Mouse (Mus musculus): ENCODE data around the gene Tcf19.
"Not testable (repeated sequence)": the region's sequence is repeated elsewhere in the genome, so short reads cannot be mapped to it uniquely, and the experiment has no call there.

Tcf19 gene

GRCm38 (mm10) chr17:35484066-35484465, 32.6 kb downstream of the Tcf19 start:
- DNase-seq (ENCODE audit: low spot score): peak; percentile 60

GRCm38 (mm10) chr17:35469842-35470751, 46.5 kb downstream of the Tcf19 start, which contains the start of gene H2-Q10:
H2-Q10 (plus strand) TSS chr17:35470089.
- no peak for DNase-seq (ENCODE audit: low spot score)

- not testable (repeated sequence) for DNase-seq (ENCODE audit: low spot score)
Observed at GRCm38 (mm10) chr17:35468936-35469335, 47.7 kb downstream of the Tcf19 start.

GRCm38 (mm10) chr17:35465651-35466050, 51.0 kb downstream of the Tcf19 start:
- DNase-seq (ENCODE audit: low spot score): not testable (repeated sequence)
